Mouse (Mus musculus) C2C12 (cell line): Measurements from ENCODE around the gene Tax1bp3. TPM values are rescaled to one million over a fixed set of nuclear protein-coding genes. Genes with fewer than 3 reads are reported as not detected.

Source experiments
- H3K27me3 ChIP-seq: one replicate; pipeline ENCODE4 v1.6.1; 2011; ENCODE audit not compliant: control insufficient read depth, insufficient read depth, insufficient read length
- H3K36me3 ChIP-seq: one replicate; pipeline ENCODE4 v1.6.1; 2011; ENCODE audit not compliant: control insufficient read depth, insufficient read depth
- H3K4me3 ChIP-seq: one replicate; pipeline ENCODE4 v1.5.1; 2011; ENCODE audit warnings: mild to moderate bottlenecking, control low read depth; ENCODE audit not compliant: poor library complexity, insufficient read depth, severe bottlenecking
- H3K79me2 ChIP-seq: one replicate; pipeline ENCODE4 v1.6.1; 2011; ENCODE audit not compliant: control insufficient read depth, insufficient read depth
- H3K79me3 ChIP-seq: one replicate; pipeline ENCODE4 v1.6.1; 2011; ENCODE audit warnings: low read depth, control low read depth
- H3ac ChIP-seq: one replicate; pipeline ENCODE3; 2011; ENCODE audit warnings: low read depth; ENCODE audit not compliant: control insufficient read depth, insufficient read length
- CEBPB ChIP-seq: IDR thresholded peaks from one replicate; pipeline ENCODE4 v1.6.1; 2011; ENCODE audit warnings: low read depth, mild to moderate bottlenecking, control low read depth, moderate library complexity
- CTCF ChIP-seq: IDR thresholded peaks from one replicate; pipeline ENCODE4 v1.5.1; 2011; ENCODE audit not compliant: control insufficient read depth, insufficient read depth, insufficient read length
- FOSL1 ChIP-seq: IDR thresholded peaks from one replicate; pipeline ENCODE4 v1.8.0; 2011; ENCODE audit warnings: mild to moderate bottlenecking, low read length; ENCODE audit not compliant: poor library complexity, insufficient read depth, severe bottlenecking
- MAX ChIP-seq: IDR thresholded peaks from one replicate; pipeline ENCODE4 v1.6.1; 2011; ENCODE audit warnings: mild to moderate bottlenecking, control low read depth
- MYOD1 ChIP-seq: IDR thresholded peaks from one replicate; pipeline ENCODE4 v1.6.1; 2011; ENCODE audit warnings: low read depth; ENCODE audit not compliant: control insufficient read depth, insufficient read length
- MYOG ChIP-seq: IDR thresholded peaks from one replicate; pipeline ENCODE4 v1.6.1; 2011; ENCODE audit not compliant: control insufficient read depth, insufficient read length; ENCODE audit errors: extremely low read depth
- USF1 ChIP-seq: IDR thresholded peaks from one replicate; pipeline ENCODE4 v1.6.1; 2011; ENCODE audit warnings: low read depth, mild to moderate bottlenecking, control low read depth, moderate library complexity
- long read RNA-seq, 2 experiments: library from polyadenylated mRNA; unstranded; transcript quantifications; one replicate each; pipeline ENCODE4 v2.0.0; 2019 to 2020
- polyA plus RNA-seq: library from polyadenylated mRNA; unstranded; fragments of >200 nt; fragmentation: generic; extraction: Trizol; gene quantifications from one replicate; pipeline ENCODE4 v1.2.1, GENCODE M21; 2012; ENCODE audit warnings: missing spikeins

The Tax1bp3 gene
- polyA plus RNA-seq = 159 TPM
- long read RNA-seq, experiment 1, transcript Tax1bp3-201 (4 exons, 1,523 nt) = major isoform, 138 of 150 reads
- long read RNA-seq, experiment 1, partial matches to known transcripts = 7 of 150 reads
- long read RNA-seq, experiment 1, other reads (novel, unspliced or antisense) = 4 of 150 reads
- long read RNA-seq, experiment 2, transcript Tax1bp3-201 (4 exons, 1,523 nt) = major isoform, 167 of 170 reads
- long read RNA-seq, experiment 2, partial matches to known transcripts = 0 of 170 reads
- long read RNA-seq, experiment 2, other reads (novel, unspliced or antisense) = 2 of 170 reads

- Histone ChIP-seq H3K27me3 (no peaks in the 10 kb centered on the region), H3K4me3 (peak within 1 kb of the TSS; percentile 99), H3K79me2 (peaks cover 92% of the 10 kb centered on the region), H3K79me3 (peaks cover 73% of the 10 kb centered on the region), H3ac (peak within 1 kb of the TSS; percentile 100), H3K36me3 (peaks cover 41% of the 10 kb centered on the region)
- TF ChIP-seq CTCF = no peak
- peak; percentile 41 for TF ChIP-seq MAX
Observed at GRCm38 (mm10) chr11:73176608-73177508, at the start of gene Tax1bp3, which contains the start of gene Emc6. Tax1bp3 (plus strand) TSS chr11:73177083. Emc6 (minus strand) TSS chr11:73177037.

- peaks cover 45% of the 10 kb centered on the region for H3K79me3 ChIP-seq
- no peak overlapping the region for H3ac ChIP-seq
- TF ChIP-seq MAX (no peak), MYOD1 (no peak), CEBPB (no peak), MYOG (no peak), USF1 (no peak), FOSL1 (no peak), CTCF (no peak)
- H3K36me3 ChIP-seq = peaks cover 38% of the 10 kb centered on the region
- peaks cover 58% of the 10 kb centered on the region for H3K79me2 ChIP-seq
- no peaks in the 10 kb centered on the region for H3K27me3 ChIP-seq
- H3K4me3 ChIP-seq = no peak overlapping the region
Observed at GRCm38 (mm10) chr11:73131020-73131419, 45.9 kb upstream of the Tax1bp3 start.

GRCm38 (mm10) chr11:73132999-73133398, 43.9 kb upstream of the Tax1bp3 start:
- H3K79me3 ChIP-seq = peaks cover 62% of the 10 kb centered on the region
- H3K36me3 ChIP-seq = peaks cover 42% of the 10 kb centered on the region
- no peak overlapping the region for H3ac ChIP-seq
- no peak overlapping the region for H3K4me3 ChIP-seq
- peaks cover 78% of the 10 kb centered on the region for H3K79me2 ChIP-seq
- H3K27me3 ChIP-seq = no peaks in the 10 kb centered on the region
- TF ChIP-seq MYOG = no peak
- no peak for TF ChIP-seq USF1
- TF ChIP-seq CEBPB = no peak
- no peak for TF ChIP-seq FOSL1
- TF ChIP-seq CTCF = no peak
- no peak for TF ChIP-seq MYOD1
- no peak for TF ChIP-seq MAX

GRCm38 (mm10) chr11:73134222-73134621, 42.7 kb upstream of the Tax1bp3 start:
- H3ac ChIP-seq = no peak overlapping the region
- H3K27me3 ChIP-seq = no peaks in the 10 kb centered on the region
- no peak overlapping the region for H3K4me3 ChIP-seq
- H3K36me3 ChIP-seq = peaks cover 42% of the 10 kb centered on the region
- TF ChIP-seq CEBPB (no peak), MYOD1 (no peak), MYOG (no peak), FOSL1 (no peak), MAX (no peak), CTCF (no peak), USF1 (no peak)
- peaks cover 60% of the 10 kb centered on the region for H3K79me3 ChIP-seq
- peaks cover 80% of the 10 kb centered on the region for H3K79me2 ChIP-seq

GRCm38 (mm10) chr11:73136587-73136986, 40.3 kb upstream of the Tax1bp3 start:
- H3K4me3 ChIP-seq = peak overlapping the region; percentile 92
- H3K79me2 ChIP-seq = peaks cover 64% of the 10 kb centered on the region
- TF ChIP-seq CEBPB (no peak), CTCF (no peak), FOSL1 (no peak), MYOG (no peak), USF1 (no peak), MAX (no peak), MYOD1 (no peak)
- H3K36me3 ChIP-seq = peaks cover 40% of the 10 kb centered on the region
- H3K27me3 ChIP-seq = no peaks in the 10 kb centered on the region
- no peak overlapping the region for H3ac ChIP-seq
- H3K79me3 ChIP-seq = peaks cover 51% of the 10 kb centered on the region
